Mouse (Mus musculus): ENCODE data around the gene Spint2. TPM values are rescaled to one million over a fixed set of nuclear protein-coding genes. Genes with fewer than 3 reads are reported as not detected.
A peak's percentile ranks its signal among the peaks of the same experiment; 100 is the strongest.

Spint2 gene
- polyA plus RNA-seq, 1 experiment from 2014 or later, result 239 TPM

- Histone ChIP-seq H3K9ac (ENCODE audit: low read depth, low read length) (no peak overlapping the region), H3K36me3 (ENCODE audit: control insufficient read depth, insufficient read depth, low read length) (no peaks in the 10 kb centered on the region), H3K4me1 (ENCODE audit: control insufficient read depth, insufficient read depth, low read length) (peaks cover 43% of the 10 kb centered on the region), H3K27me3 (ENCODE audit: control insufficient read depth, insufficient read depth, low read length) (no peaks in the 10 kb centered on the region), H3K27ac (ENCODE audit: low read depth, low read length) (peak overlapping the region; percentile 17; the same call in 1 of the 2 replicates), H3K4me2 (replicated peaks; ENCODE audit: low read depth, low read length) (no peak overlapping the region), H3K4me3 (ENCODE audit: low read length) (no peak overlapping the region), H3K9me3 (ENCODE audit: control insufficient read depth, low read length) (no peaks in the 10 kb centered on the region)
- 68% methylated on average over 17 of the region's 17 CpGs for WGBS
- no peak for ATAC-seq (ENCODE audit: low FRiP score, low TSS enrichment)
These were observed 34.5 kb upstream of the Spint2 start for GRCm38 (mm10) chr7:29316137-29316734.

- Histone ChIP-seq H3K4me2 (replicated peaks; ENCODE audit: low read depth, low read length) (no peak overlapping the region), H3K27ac (ENCODE audit: low read depth, low read length) (no peak overlapping the region), H3K4me3 (ENCODE audit: low read length) (no peak overlapping the region), H3K27me3 (ENCODE audit: control insufficient read depth, insufficient read depth, low read length) (peaks cover 6% of the 10 kb centered on the region; the same call in 1 of the 2 replicates), H3K9ac (ENCODE audit: low read depth, low read length) (no peak overlapping the region), H3K4me1 (ENCODE audit: control insufficient read depth, insufficient read depth, low read length) (peaks cover 37% of the 10 kb centered on the region), H3K36me3 (ENCODE audit: control insufficient read depth, insufficient read depth, low read length) (no peaks in the 10 kb centered on the region), H3K9me3 (ENCODE audit: control insufficient read depth, low read length) (no peaks in the 10 kb centered on the region)
- ATAC-seq (ENCODE audit: low FRiP score, low TSS enrichment), result no peak
- WGBS, result 82% methylated on average over 13 of the region's 13 CpGs
These were observed 33.3 kb upstream of the Spint2 start for GRCm38 (mm10) chr7:29314844-29315628.

DNA sequence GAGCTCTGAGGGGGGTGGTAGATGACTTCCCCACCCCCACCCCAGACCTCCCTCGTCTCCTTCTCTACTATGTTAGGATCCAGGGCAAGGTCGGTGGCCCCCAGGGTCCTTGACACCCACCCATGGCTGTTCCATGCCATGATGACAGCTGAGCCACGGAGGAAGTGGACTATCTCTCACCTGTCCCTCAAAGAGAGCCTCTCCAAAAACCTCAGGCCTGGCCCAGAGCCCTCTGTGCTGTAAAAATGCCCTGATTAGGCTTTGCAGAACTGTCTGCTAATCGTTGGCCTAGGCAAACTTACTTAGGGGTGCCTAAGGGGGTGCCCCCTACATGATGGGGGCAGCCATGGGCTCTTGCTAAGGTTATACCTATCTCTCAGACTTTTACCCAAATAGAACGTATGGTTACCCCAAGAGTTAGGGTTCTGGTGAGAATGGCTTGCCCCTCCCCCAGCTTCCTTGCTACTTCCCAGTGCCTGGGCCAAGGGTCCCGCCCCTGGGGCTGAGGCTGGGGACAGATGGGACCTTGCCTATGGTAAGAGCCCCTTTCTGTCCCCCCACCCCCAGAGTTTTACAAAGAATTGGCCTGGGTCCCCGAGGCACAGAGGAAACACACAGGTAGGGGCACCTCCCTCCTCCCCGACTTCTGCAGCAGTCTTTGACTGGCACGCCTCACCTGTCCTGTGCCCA is 32.0 kb upstream of the Spint2 start:
- ATAC-seq (ENCODE audit: low FRiP score, low TSS enrichment), result no peak
- no peaks in the 10 kb centered on the region for H3K9me3 ChIP-seq (ENCODE audit: control insufficient read depth, low read length)
- WGBS, result 46% methylated on average over 9 of the region's 9 CpGs
- peaks cover 25% of the 10 kb centered on the region for H3K4me1 ChIP-seq (ENCODE audit: control insufficient read depth, insufficient read depth, low read length)
- no peak overlapping the region for H3K4me3 ChIP-seq (ENCODE audit: low read length)
- H3K4me2 ChIP-seq (replicated peaks; ENCODE audit: low read depth, low read length), result no peak overlapping the region
- H3K27ac ChIP-seq (ENCODE audit: low read depth, low read length), result no peak overlapping the region
- no peak overlapping the region for H3K9ac ChIP-seq (ENCODE audit: low read depth, low read length)
- H3K27me3 ChIP-seq (ENCODE audit: control insufficient read depth, insufficient read depth, low read length), result peaks cover 9% of the 10 kb centered on the region; the same call in 1 of the 2 replicates
- no peaks in the 10 kb centered on the region for H3K36me3 ChIP-seq (ENCODE audit: control insufficient read depth, insufficient read depth, low read length)

DNA sequence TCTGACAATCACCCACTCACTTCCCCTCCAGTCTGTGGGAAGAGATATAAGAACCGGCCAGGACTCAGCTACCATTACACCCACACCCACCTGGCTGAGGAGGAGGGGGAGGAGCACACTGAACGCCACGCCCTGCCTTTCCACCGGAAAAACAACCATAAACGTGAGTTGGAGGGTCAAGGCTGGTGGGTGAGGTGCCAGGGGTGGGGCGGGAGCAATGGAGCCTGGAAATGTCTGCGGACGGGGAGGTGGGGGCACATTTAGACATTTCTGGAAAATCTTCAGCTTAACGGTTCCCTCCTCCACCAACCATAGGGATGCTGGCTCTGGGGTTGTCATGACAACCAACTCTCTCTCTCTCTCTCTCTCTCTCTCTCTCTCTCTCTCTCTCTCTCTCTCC is 31.3 kb upstream of the Spint2 start:
- 27% methylated on average over 9 of the region's 9 CpGs for WGBS
- ATAC-seq (ENCODE audit: low FRiP score, low TSS enrichment), result no peak
- no peak overlapping the region for H3K4me3 ChIP-seq (ENCODE audit: low read length)
- H3K9me3 ChIP-seq (ENCODE audit: control insufficient read depth, low read length), result no peaks in the 10 kb centered on the region
- H3K4me2 ChIP-seq (replicated peaks; ENCODE audit: low read depth, low read length), result no peak overlapping the region
- no peak overlapping the region for H3K9ac ChIP-seq (ENCODE audit: low read depth, low read length)
- no peaks in the 10 kb centered on the region for H3K36me3 ChIP-seq (ENCODE audit: control insufficient read depth, insufficient read depth, low read length)
- H3K27me3 ChIP-seq (ENCODE audit: control insufficient read depth, insufficient read depth, low read length), result peaks cover 9% of the 10 kb centered on the region; the same call in 1 of the 2 replicates
- H3K27ac ChIP-seq (ENCODE audit: low read depth, low read length), result no peak overlapping the region
- peaks cover 21% of the 10 kb centered on the region for H3K4me1 ChIP-seq (ENCODE audit: control insufficient read depth, insufficient read depth, low read length)

DNA sequence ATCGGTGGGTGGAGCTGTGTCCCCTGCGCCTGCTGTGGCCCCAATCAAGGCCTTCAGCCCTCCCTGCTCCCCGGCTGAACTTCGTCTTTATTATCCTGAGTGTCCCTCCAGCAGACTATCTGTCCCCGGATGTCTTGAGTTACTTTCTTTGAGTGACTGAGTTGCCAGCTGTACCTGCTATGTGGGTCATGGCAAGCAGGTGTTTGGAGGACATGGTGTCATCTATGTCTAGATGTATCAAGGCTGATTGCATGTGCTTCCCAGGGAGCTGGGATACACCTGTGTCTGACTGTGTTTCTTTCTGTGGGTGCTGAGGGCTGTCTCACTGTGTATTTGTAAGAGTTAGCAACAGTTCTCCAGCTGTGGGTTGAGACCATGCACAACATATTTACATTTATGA is 28.0 kb upstream of the Spint2 start:
- Histone ChIP-seq H3K36me3 (ENCODE audit: control insufficient read depth, insufficient read depth, low read length) (no peaks in the 10 kb centered on the region), H3K9ac (ENCODE audit: low read depth, low read length) (peak overlapping the region; percentile 58; the same call in 1 of the 2 replicates), H3K9me3 (ENCODE audit: control insufficient read depth, low read length) (no peaks in the 10 kb centered on the region), H3K4me3 (ENCODE audit: low read length) (peak overlapping the region; percentile 49; the same call in 1 of the 2 replicates), H3K27ac (ENCODE audit: low read depth, low read length) (no peak overlapping the region), H3K4me1 (ENCODE audit: control insufficient read depth, insufficient read depth, low read length) (peaks cover 15% of the 10 kb centered on the region), H3K27me3 (ENCODE audit: control insufficient read depth, insufficient read depth, low read length) (peaks cover 23% of the 10 kb centered on the region), H3K4me2 (replicated peaks; ENCODE audit: low read depth, low read length) (peak overlapping the region; percentile 91)
- no peak for ATAC-seq (ENCODE audit: low FRiP score, low TSS enrichment)
- WGBS, result 3% methylated on average over 5 of the region's 5 CpGs

DNA sequence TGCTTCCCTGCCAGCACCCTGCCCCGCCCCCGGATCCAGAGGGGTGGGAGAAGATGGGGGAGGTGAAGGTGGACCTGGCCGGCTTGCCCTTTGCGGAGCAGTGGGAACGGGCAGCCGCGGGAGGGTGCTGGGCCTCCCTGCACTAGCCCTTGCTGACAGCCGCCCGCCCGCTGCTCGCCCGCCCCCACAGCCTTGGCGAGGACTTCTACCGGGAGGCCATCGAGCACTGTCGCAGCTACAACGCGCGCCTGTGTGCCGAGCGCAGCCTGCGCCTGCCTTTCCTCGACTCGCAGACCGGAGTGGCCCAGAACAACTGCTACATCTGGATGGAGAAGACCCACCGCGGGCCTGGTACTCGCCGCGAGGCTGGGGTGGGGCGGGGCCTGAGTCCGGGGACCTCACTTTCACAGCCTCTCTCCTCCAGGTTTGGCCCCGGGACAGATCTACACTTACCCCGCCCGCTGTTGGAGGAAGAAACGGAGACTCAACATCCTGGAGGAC is 27.6 kb upstream of the Spint2 start:
- peak overlapping the region; percentile 58; the same call in 1 of the 2 replicates for H3K9ac ChIP-seq (ENCODE audit: low read depth, low read length)
- no peak overlapping the region for H3K27ac ChIP-seq (ENCODE audit: low read depth, low read length)
- H3K4me1 ChIP-seq (ENCODE audit: control insufficient read depth, insufficient read depth, low read length), result peaks cover 19% of the 10 kb centered on the region
- peaks cover 27% of the 10 kb centered on the region for H3K27me3 ChIP-seq (ENCODE audit: control insufficient read depth, insufficient read depth, low read length)
- 1% methylated on average over 36 of the region's 36 CpGs for WGBS
- H3K4me2 ChIP-seq (replicated peaks; ENCODE audit: low read depth, low read length), result peak overlapping the region; percentile 91
- peak overlapping the region; percentile 49 for H3K4me3 ChIP-seq (ENCODE audit: low read length)
- H3K9me3 ChIP-seq (ENCODE audit: control insufficient read depth, low read length), result no peaks in the 10 kb centered on the region
- peak; percentile 10; the same call in 1 of the 2 replicates for ATAC-seq (ENCODE audit: low FRiP score, low TSS enrichment)
- H3K36me3 ChIP-seq (ENCODE audit: control insufficient read depth, insufficient read depth, low read length), result no peaks in the 10 kb centered on the region

DNA sequence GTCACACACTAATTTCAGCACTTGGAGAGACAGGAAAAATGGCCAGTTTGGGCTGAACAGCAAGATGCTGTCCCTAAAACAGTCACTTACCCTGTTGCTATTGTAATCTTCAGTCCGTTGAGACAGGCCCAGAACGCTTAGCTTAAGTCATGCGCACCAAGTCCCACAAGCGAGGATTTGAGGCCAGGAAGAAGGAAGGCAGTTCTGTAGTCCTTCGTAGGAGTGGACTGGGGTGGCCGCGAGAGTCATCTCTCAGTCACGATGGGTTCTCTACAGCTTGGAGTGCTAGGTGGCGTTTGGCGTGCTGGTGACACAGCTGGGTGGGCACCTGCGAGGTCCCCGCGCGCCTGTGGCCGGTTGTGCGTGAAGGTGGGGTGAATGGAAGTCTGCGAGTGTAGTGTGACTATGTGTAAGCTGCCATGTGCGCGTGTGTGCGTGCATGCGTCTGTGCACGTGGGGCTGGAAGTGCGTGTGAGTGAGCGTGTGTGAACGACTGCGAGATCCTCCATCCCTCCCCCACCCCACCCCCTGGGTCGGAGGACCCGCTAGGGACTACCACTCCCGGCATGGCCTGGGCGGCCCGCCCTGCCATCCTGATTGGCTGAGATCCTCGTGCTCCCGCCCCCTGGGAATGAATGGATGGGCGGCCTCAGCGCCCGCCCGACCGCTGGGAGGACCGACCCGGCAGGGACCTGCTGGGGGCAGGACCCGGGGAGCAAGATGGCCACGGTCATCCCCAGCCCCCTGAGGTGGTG is 25.8 kb upstream of the Spint2 start:
- ATAC-seq (ENCODE audit: low FRiP score, low TSS enrichment), result peak; percentile 84
- Histone ChIP-seq H3K9me3 (ENCODE audit: control insufficient read depth, low read length) (no peaks in the 10 kb centered on the region), H3K27ac (ENCODE audit: low read depth, low read length) (no peak overlapping the region), H3K4me1 (ENCODE audit: control insufficient read depth, insufficient read depth, low read length) (peaks cover 23% of the 10 kb centered on the region), H3K4me3 (ENCODE audit: low read length) (peak overlapping the region; percentile 65), H3K36me3 (ENCODE audit: control insufficient read depth, insufficient read depth, low read length) (no peaks in the 10 kb centered on the region), H3K4me2 (replicated peaks; ENCODE audit: low read depth, low read length) (peak overlapping the region; percentile 94), H3K9ac (ENCODE audit: low read depth, low read length) (peak overlapping the region; percentile 53), H3K27me3 (ENCODE audit: control insufficient read depth, insufficient read depth, low read length) (peaks cover 32% of the 10 kb centered on the region)
- WGBS, result 1% methylated on average over 42 of the region's 42 CpGs

- H3K27me3 ChIP-seq (ENCODE audit: control insufficient read depth, insufficient read depth, low read length), result peaks cover 32% of the 10 kb centered on the region
- H3K27ac ChIP-seq (ENCODE audit: low read depth, low read length), result no peak overlapping the region
- no peak overlapping the region for H3K4me3 ChIP-seq (ENCODE audit: low read length)
- H3K9me3 ChIP-seq (ENCODE audit: control insufficient read depth, low read length), result no peaks in the 10 kb centered on the region
- H3K4me2 ChIP-seq (replicated peaks; ENCODE audit: low read depth, low read length), result no peak overlapping the region
- no peak overlapping the region for H3K9ac ChIP-seq (ENCODE audit: low read depth, low read length)
- peaks cover 23% of the 10 kb centered on the region for H3K4me1 ChIP-seq (ENCODE audit: control insufficient read depth, insufficient read depth, low read length)
- H3K36me3 ChIP-seq (ENCODE audit: control insufficient read depth, insufficient read depth, low read length), result no peaks in the 10 kb centered on the region
- WGBS, result 27% methylated on average over 7 of the region's 7 CpGs
- ATAC-seq (ENCODE audit: low FRiP score, low TSS enrichment), result no peak
These were observed 24.9 kb upstream of the Spint2 start for GRCm38 (mm10) chr7:29306619-29307018.
